Mouse (Mus musculus): ENCODE data around the gene Lysmd4. TPM values are rescaled to one million over a fixed set of nuclear protein-coding genes. Genes with fewer than 3 reads are reported as not detected.

The Lysmd4 gene
- polyA plus RNA-seq, 1 experiment from 2014 or later = 36.2 TPM

Other genes starting within 250 kb of the Lysmd4 start
- 36.3 and 41.0 TPM in 2 replicates for gene Mef2a, start 150.3 kb downstream of the Lysmd4 start, polyA plus RNA-seq (2015; fragmentation: Nextera tagmentation; extraction: Ambion mirVana)